Mouse (Mus musculus) liver, embryonic 18 days (tissue): Measurements from ENCODE around the gene Hk3. TPM values are rescaled to one million over a fixed set of nuclear protein-coding genes. Genes with fewer than 3 reads are reported as not detected.

ENCODE experiments used
- polyA plus RNA-seq: library from polyadenylated mRNA; depleted of rRNA; stranded (reverse); fragments of >200 nt; gene quantifications from 2 replicates; pipeline ENCODE4 v1.2.3, GENCODE M21; 2012; rRNA removed

The Hk3 gene
- polyA plus RNA-seq, result 8.9 and 9.1 TPM in 2 replicates

GRCm38 (mm10) chr13:55021194-55021779, at the start of gene Hk3:
Hk3 (minus strand) TSS chr13:55021385.

Other genes starting within 250 kb of the Hk3 start
- gene Eif4e1b, start 237.4 kb downstream of the Hk3 start, polyA plus RNA-seq, result not detected in 2 replicates
- gene Tspan17, start 232.0 kb downstream of the Hk3 start, polyA plus RNA-seq, result 0.71 and 0.74 TPM in 2 replicates
- gene Unc5a, start 72.0 kb downstream of the Hk3 start, polyA plus RNA-seq, result 0.44 and 0.52 TPM in 2 replicates
- gene Uimc1, start 78.9 kb upstream of the Hk3 start, polyA plus RNA-seq, result 9.8 and 11.8 TPM in 2 replicates
- 6.8 and 6.9 TPM in 2 replicates for gene Zfp346, start 83.9 kb upstream of the Hk3 start, polyA plus RNA-seq
- not detected in 2 replicates for gene Gm17617, start 112.2 kb upstream of the Hk3 start, polyA plus RNA-seq
- gene Fgfr4, start 131.3 kb upstream of the Hk3 start, polyA plus RNA-seq, result 4.9 and 5.9 TPM in 2 replicates
- 7.6 and 8.3 TPM in 2 replicates for gene Nsd1, start 188.4 kb upstream of the Hk3 start, polyA plus RNA-seq